Mouse (Mus musculus): Measurements from ENCODE around the gene Gpr165. TPM values are rescaled to one million over a fixed set of nuclear protein-coding genes. Genes with fewer than 3 reads are reported as not detected.

Gene Gpr165
- under 1 TPM; 0.28 to 0.52 TPM for total RNA-seq (2021)
- long read RNA-seq, experiment 1 = 0 reads
- long read RNA-seq, experiment 2 = 0 reads

GRCm38 (mm10) chrX:96712907-96713774 is at the start of gene Gpr165:
Gpr165 (plus strand) TSS chrX:96713441.
- intact Hi-C loops (cut with DNase I) = no loop called here
- peak; percentile 7 to 16 for DNase-seq

- intact Hi-C loops (cut with DNase I) = loop anchor here (5.0 kb wide), 1 partner anchor 457 kb away; no protein-coding TSS in a partner anchor
- DNase-seq = peak in 1 of 2 experiments; percentile 4
These were observed 38.4 kb upstream of the Gpr165 start for GRCm38 (mm10) chrX:96674871-96675270.

All from gastrocnemius, postnatal 36 days (tissue).